Mouse (Mus musculus) 3T3-L1 (cell line): Measurements from ENCODE around the gene Tmem56.

ENCODE experiments used
- DNase-seq: peaks from one replicate; pipeline ENCODE4 v3.0.0-alpha.2; 2015; ENCODE audit warnings: low read depth, low spot score

Tmem56 gene

GRCm38 (mm10) chr3:121240362-121241040 is 42.4 kb downstream of the Tmem56 start:
- DNase-seq, result no peak

- no peak for DNase-seq
Observed at GRCm38 (mm10) chr3:121239096-121239495, 43.8 kb downstream of the Tmem56 start.

GRCm38 (mm10) chr3:121224763-121225162 is 58.1 kb downstream of the Tmem56 start:
- DNase-seq, result no peak

- DNase-seq, result no peak
Observed at GRCm38 (mm10) chr3:121224185-121224584, 58.7 kb downstream of the Tmem56 start.

- DNase-seq, result peak; percentile 10
Observed at GRCm38 (mm10) chr3:121221987-121222386, 60.9 kb downstream of the Tmem56 start.

- peak; percentile 42 for DNase-seq
Observed at GRCm38 (mm10) chr3:121217011-121217410, 65.9 kb downstream of the Tmem56 start.

- no peak for DNase-seq
Observed at GRCm38 (mm10) chr3:121213501-121213900, 69.4 kb downstream of the Tmem56 start.

- DNase-seq, result peak; percentile 31
Observed at GRCm38 (mm10) chr3:121212156-121212555, 70.7 kb downstream of the Tmem56 start.

- no peak for DNase-seq
Observed at GRCm38 (mm10) chr3:121208994-121209393, 73.9 kb downstream of the Tmem56 start.

- no peak for DNase-seq
Observed at GRCm38 (mm10) chr3:121206202-121206882, 76.6 kb downstream of the Tmem56 start.

GRCm38 (mm10) chr3:121202638-121203037 is 80.3 kb downstream of the Tmem56 start:
- no peak for DNase-seq

- no peak for DNase-seq
Observed at GRCm38 (mm10) chr3:121201012-121201747, 81.7 kb downstream of the Tmem56 start.

- no peak for DNase-seq
Observed at GRCm38 (mm10) chr3:121189199-121189598, 93.7 kb downstream of the Tmem56 start.

GRCm38 (mm10) chr3:121187510-121187909 is 95.4 kb downstream of the Tmem56 start:
- DNase-seq, result no peak

GRCm38 (mm10) chr3:121186925-121187324 is 96.0 kb downstream of the Tmem56 start:
- no peak for DNase-seq

GRCm38 (mm10) chr3:121185197-121185596 is 97.7 kb downstream of the Tmem56 start:
- no peak for DNase-seq

- DNase-seq, result no peak
Observed at GRCm38 (mm10) chr3:121176011-121176410, 106.9 kb downstream of the Tmem56 start.

- no peak for DNase-seq
Observed at GRCm38 (mm10) chr3:121174248-121174945, 108.5 kb downstream of the Tmem56 start.

GRCm38 (mm10) chr3:121172718-121173117 is 110.2 kb downstream of the Tmem56 start:
- no peak for DNase-seq

- DNase-seq, result no peak
Observed at GRCm38 (mm10) chr3:121171872-121172265, 111.0 kb downstream of the Tmem56 start.

- DNase-seq, result peak; percentile 92
Observed at GRCm38 (mm10) chr3:121171243-121171871, 111.5 kb downstream of the Tmem56 start, which contains the start of gene Rwdd3. TSS of gene Rwdd3 (minus strand) at chr3:121171695.
